Mouse (Mus musculus) urinary bladder, postnatal 36 days (tissue): Measurements from ENCODE around the gene Defb9.
"Not testable (repeated sequence)": the region's sequence is repeated elsewhere in the genome, so short reads cannot be mapped to it uniquely, and the experiment has no call there.

Source experiments
- DNase-seq, 2 experiments: peaks; one replicate each; pipeline ENCODE4 v3.0.0; 2022; ENCODE audit warnings: low spot score in 2 of 2, mixed read lengths in 1 of 2

The Defb9 gene

DNA sequence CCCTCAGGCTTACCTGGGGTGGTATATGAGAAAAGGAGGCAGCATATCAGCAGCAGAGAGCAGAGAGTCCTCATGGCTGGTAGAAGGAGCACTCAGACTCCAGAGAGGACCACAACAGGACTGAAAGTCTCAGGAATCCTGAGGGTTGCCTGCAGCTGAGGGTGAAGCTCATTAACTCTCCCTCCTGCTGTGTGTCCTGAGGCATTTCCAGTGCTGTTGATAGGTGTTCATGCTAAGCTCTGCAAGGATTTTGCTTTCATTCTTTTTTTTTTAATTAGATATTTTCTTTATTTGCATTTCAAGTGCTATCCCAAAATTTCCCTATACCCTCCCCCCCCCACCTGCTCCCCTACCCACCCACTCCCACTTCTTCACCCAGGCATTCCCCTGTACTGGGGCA lies at the start of gene Defb9:
TSS of gene Defb9 (minus strand) at position 101 of the 400 bp plus-strand sequence.
- not testable (repeated sequence) for DNase-seq

DNA sequence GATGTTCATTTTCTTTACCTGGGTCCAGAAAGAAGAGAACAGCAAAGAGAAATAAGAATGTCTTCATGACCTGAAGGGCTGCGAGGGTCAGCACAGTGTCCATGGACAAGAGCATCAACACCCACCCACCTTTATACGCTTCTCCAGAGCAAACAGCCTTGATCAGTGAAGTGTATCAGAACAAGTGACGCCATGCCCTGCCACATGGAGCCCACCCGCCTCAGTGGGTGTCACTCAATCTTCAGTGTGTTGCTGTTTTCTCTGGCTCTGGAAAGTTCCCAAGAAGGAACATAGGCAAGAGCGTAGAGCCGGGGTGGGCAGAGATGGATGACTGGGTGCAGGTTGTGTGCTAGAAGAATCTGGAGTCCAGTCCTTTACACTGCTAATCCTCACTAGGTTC lies 47.4 kb upstream of the Defb9 start, which contains the start of gene Defb15:
TSS of gene Defb15 (minus strand) at position 101 of the 400 bp plus-strand sequence.
- no peak for DNase-seq

DNA sequence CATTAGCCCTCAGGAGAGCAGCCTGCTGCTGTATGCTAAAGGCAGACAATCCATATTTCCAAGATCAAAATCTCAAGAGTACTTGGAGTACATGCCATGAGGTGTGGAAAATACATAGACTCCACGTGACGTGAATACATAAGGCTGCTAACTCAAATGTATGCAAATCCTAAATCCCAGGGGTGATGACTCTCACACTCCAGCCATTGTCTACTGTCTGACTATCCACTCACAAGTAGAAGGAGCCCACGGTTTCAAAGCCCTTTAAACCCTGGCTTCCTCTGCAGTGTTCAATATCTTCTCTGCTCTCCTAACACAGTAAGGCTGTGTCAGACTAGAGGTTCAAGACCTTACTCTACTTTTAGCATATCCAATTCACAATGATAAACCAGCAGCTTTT lies 45.5 kb upstream of the Defb9 start:
- not testable (repeated sequence) for DNase-seq

DNA sequence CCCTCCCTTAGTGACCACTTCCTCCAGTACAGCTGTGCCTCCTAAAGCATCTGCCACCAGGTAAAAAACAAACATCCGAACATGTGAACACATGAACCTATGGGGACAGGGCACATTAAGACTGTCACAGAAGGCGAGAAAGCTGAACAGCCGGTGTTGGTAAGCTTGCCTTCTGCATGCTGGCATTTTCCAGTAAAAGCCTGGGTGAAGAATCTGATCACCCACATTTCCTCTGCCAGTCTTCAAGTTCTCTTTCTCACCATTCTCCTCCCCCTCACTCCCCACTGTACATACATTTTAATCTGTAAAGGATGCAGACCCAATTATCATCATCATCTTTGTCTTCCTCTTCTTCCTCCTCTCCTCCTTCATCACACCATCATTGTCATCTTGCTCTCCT lies 30.4 kb upstream of the Defb9 start:
- no peak for DNase-seq

DNA sequence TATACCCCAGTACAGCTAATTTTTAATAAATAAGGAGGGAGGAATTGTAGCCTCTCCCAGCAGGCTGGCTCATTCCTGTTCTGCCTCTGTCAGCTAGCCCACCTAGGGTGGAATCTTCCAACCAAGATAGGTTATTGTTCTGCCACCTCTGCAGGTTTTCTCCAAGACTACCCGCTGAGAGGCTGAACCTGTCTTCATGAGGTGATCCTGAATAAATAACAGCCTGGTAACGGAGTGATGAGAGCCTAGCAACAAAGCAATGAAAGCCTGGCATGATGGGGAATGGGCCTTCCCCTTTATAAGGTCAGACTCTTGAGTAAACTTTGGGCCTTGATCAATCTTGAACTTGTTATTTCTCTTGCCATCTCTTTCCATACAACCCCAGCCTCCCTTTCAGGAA lies 27.3 kb upstream of the Defb9 start:
- DNase-seq, result no peak

DNA sequence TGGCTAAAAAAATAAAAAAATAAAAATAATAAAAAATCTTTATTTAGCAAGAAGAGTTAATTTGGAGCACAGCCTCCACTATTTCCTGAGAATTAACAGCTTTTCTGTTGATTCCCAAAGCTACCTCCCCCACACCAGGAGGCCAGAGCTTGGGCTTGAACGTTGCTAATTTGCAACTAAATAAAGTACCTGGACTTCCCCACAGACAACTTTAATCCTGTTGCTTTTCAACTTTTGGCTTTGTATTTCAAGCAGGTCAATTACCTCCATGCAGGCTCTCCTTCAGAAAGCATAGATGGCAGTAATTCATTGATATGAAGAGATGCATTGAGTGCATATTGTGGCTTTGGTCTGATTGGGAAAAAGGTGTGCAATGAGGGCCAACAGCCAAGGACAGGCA lies 26.7 kb upstream of the Defb9 start:
- DNase-seq, result no peak

DNA sequence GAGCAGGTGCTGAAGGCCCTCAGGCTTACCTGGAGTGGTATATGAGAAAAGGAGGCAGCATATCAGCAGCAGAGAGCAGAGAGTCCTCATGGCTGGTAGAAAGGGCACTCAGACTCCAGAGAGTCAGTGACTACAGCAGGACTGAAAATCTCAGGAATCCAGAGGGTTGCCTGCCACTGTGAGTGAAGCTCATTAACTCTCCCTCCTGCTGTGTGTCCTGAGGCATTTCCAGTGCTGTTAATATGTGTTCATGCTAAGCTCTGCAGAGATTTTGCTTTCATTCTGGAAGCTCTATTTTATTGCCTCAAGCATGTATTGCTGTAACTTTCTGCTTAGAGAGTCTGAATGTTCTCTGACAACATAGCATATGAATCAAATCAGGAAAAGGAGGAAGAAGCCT lies 21.1 kb upstream of the Defb9 start, which contains the start of gene Defb11:
TSS of gene Defb11 (minus strand) at position 123 of the 400 bp plus-strand sequence.
- DNase-seq, result not testable (repeated sequence)

DNA sequence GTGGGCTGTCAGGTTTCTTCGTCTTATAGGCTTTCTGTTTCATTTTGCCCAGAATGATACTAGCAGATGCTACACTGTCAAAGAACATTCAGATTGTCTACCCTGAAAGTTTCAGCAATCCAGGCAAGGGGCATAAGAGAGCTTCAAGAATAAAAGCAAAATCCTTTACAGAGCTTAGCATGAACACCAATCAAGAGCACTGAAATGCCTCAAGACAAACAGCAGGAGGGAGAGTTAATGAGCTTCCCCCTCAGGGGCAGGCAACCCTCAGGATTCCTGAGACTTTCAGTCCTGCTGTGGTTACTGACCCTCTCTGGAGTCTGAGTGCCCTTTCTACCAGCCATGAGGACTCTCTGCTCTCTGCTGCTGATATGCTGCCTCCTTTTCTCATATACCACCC lies 26.6 kb downstream of the Defb9 start, which contains the start of gene Defb10:
TSS of gene Defb10 (plus strand) at position 316 of the 400 bp plus-strand sequence.
- DNase-seq, result not testable (repeated sequence)
